Mouse (Mus musculus) CH12.LX (cell line): ENCODE measurements around the gene Cckbr. TPM values are rescaled to one million over a fixed set of nuclear protein-coding genes. Genes with fewer than 3 reads are reported as not detected.

Experiments used
- DNase-seq: peaks from one replicate; pipeline ENCODE4 v3.0.0-alpha.2; 2013; ENCODE audit errors: extremely low read depth
- H3K27ac ChIP-seq: 2 replicates; pipeline ENCODE4 v1.5.1; 2012; ENCODE audit warnings: low read depth, mild to moderate bottlenecking, control low read depth, moderate library complexity; ENCODE audit not compliant: insufficient read depth
- H3K27me3 ChIP-seq: replicated peaks from 2 replicates; pipeline ENCODE3; 2012; ENCODE audit warnings: inconsistent platforms
- H3K36me3 ChIP-seq, 2 experiments: replicated peaks in 1 of 2; 2 replicates each; pipeline versions ENCODE3 to v1.6.1; 2012; ENCODE audit warnings: inconsistent platforms in 1 of 2, low read length in 1 of 2, mild to moderate bottlenecking in 1 of 2, mixed read lengths in 1 of 2, moderate library complexity in 1 of 2; ENCODE audit not compliant: control insufficient read depth in 1 of 2, insufficient read depth in 1 of 2
- H3K4me1 ChIP-seq, 2 experiments: 2 replicates each; pipeline ENCODE4 v1.6.1; 2012; ENCODE audit warnings: inconsistent platforms in 1 of 2, moderate library complexity in 1 of 2; ENCODE audit not compliant: insufficient read depth in 2 of 2, control insufficient read depth in 1 of 2
- H3K4me2 ChIP-seq: 2 replicates; pipeline ENCODE4 v1.6.1; 2012; ENCODE audit warnings: low read depth, mild to moderate bottlenecking, control low read depth; ENCODE audit not compliant: poor library complexity, insufficient read depth, severe bottlenecking
- H3K4me3 ChIP-seq, 3 experiments: fragments of 150-350 bp in 1 of 3; sonication (generic) in 1 of 3; replicated peaks in 1 of 3; 2 replicates each; pipeline versions ENCODE3 to v1.5.1; 2011 to 2012; ENCODE audit warnings: low read depth in 2 of 3, low read length in 2 of 3, mild to moderate bottlenecking in 2 of 3, moderate library complexity in 2 of 3, control low read depth in 1 of 3, improper control_type of control experiment in 1 of 3, inconsistent platforms in 1 of 3, mixed read lengths in 1 of 3; ENCODE audit not compliant: poor library complexity in 1 of 3
- H3K79me2 ChIP-seq: replicated peaks from 2 replicates; pipeline ENCODE4 v1.6.1; 2012; ENCODE audit warnings: mild to moderate bottlenecking, moderate library complexity; ENCODE audit not compliant: control insufficient read depth, poor library complexity, insufficient read depth, severe bottlenecking; ENCODE audit errors: extremely low read depth
- H3K9ac ChIP-seq: 2 replicates; pipeline ENCODE4 v1.6.1; 2012; ENCODE audit warnings: low read depth, mild to moderate bottlenecking, control low read depth, moderate library complexity; ENCODE audit not compliant: insufficient read depth
- H3K9me3 ChIP-seq: replicated peaks from 2 replicates; pipeline ENCODE3; 2012; ENCODE audit warnings: low read length, inconsistent platforms, mixed read lengths
- BHLHE40 ChIP-seq: IDR thresholded peaks from 2 replicates; pipeline ENCODE4 v1.6.1; 2011; ENCODE audit warnings: mild to moderate bottlenecking, low read depth, low read length, improper control_type of control experiment
- CHD1 ChIP-seq: IDR thresholded peaks from 2 replicates; pipeline ENCODE4 v1.6.1; 2012; ENCODE audit warnings: low read depth, low read length, improper control_type of control experiment, inconsistent platforms
- CHD2 ChIP-seq: IDR thresholded peaks from 2 replicates; pipeline ENCODE4 v1.6.1; 2011; ENCODE audit warnings: low read length, improper control_type of control experiment
- CTCF ChIP-seq, 2 experiments: IDR thresholded peaks in 1 of 2; conservative IDR thresholded peaks in 1 of 2; 2 replicates each; pipeline ENCODE4 v1.5.1; 2011 to 2012; ENCODE audit warnings: low read depth in 2 of 2, low read length in 2 of 2, improper control_type of control experiment in 1 of 2, inconsistent platforms in 1 of 2, mild to moderate bottlenecking in 1 of 2, moderate library complexity in 1 of 2
- E2F4 ChIP-seq: IDR thresholded peaks from 2 replicates; pipeline ENCODE4 v1.6.1; 2011; ENCODE audit warnings: low read depth, low read length, improper control_type of control experiment; ENCODE audit not compliant: insufficient replicate concordance
- ELF1 ChIP-seq: IDR thresholded peaks from 2 replicates; pipeline ENCODE4 v1.6.1; 2014; ENCODE audit warnings: low read depth, mild to moderate bottlenecking, inconsistent platforms, low read length, improper control_type of control experiment
- EP300 ChIP-seq: IDR thresholded peaks from 2 replicates; pipeline ENCODE4 v1.6.1; 2011; ENCODE audit warnings: low read length, improper control_type of control experiment
- ETS1 ChIP-seq: conservative IDR thresholded peaks from 2 replicates; pipeline ENCODE4 v1.6.1; 2012; ENCODE audit warnings: low read depth, mild to moderate bottlenecking, inconsistent platforms, low read length, improper control_type of control experiment, moderate library complexity
- GABPA ChIP-seq: IDR thresholded peaks from 2 replicates; pipeline ENCODE4 v1.6.1; 2012; ENCODE audit warnings: low read depth, low read length, improper control_type of control experiment, inconsistent platforms; ENCODE audit not compliant: insufficient replicate concordance
- HCFC1 ChIP-seq: IDR thresholded peaks from 2 replicates; pipeline ENCODE4 v1.6.1; 2012; ENCODE audit warnings: low read depth, mild to moderate bottlenecking, inconsistent platforms, low read length, improper control_type of control experiment
- IRF4 ChIP-seq: IDR thresholded peaks from 2 replicates; pipeline ENCODE4 v1.6.1; 2014; ENCODE audit warnings: low read depth, mild to moderate bottlenecking, inconsistent platforms, low read length, improper control_type of control experiment
- JUN ChIP-seq: IDR thresholded peaks from 2 replicates; pipeline ENCODE4 v1.6.1; 2011; ENCODE audit warnings: low read depth, mild to moderate bottlenecking, low read length, improper control_type of control experiment, moderate library complexity; ENCODE audit not compliant: insufficient read depth
- JUND ChIP-seq: conservative IDR thresholded peaks from 2 replicates; pipeline ENCODE4 v1.6.1; 2011; ENCODE audit warnings: low read depth, low read length, improper control_type of control experiment
- KAT2A ChIP-seq: IDR thresholded peaks from 2 replicates; pipeline ENCODE4 v1.6.1; 2012; ENCODE audit warnings: low read length, improper control_type of control experiment, inconsistent platforms; ENCODE audit not compliant: insufficient replicate concordance
- MAFK ChIP-seq: IDR thresholded peaks from 2 replicates; pipeline ENCODE4 v1.6.1; 2011; ENCODE audit warnings: low read length, improper control_type of control experiment; ENCODE audit not compliant: insufficient replicate concordance
- MAX ChIP-seq: IDR thresholded peaks from 2 replicates; pipeline ENCODE4 v1.6.1; 2011; ENCODE audit warnings: low read length, improper control_type of control experiment
- MAZ ChIP-seq: IDR thresholded peaks from 2 replicates; pipeline ENCODE4 v1.6.1; 2012; ENCODE audit warnings: low read depth, mild to moderate bottlenecking, inconsistent platforms, low read length, improper control_type of control experiment, moderate library complexity
- MEF2A ChIP-seq: IDR thresholded peaks from 2 replicates; pipeline ENCODE4 v1.6.1; 2014; ENCODE audit warnings: low read depth, mild to moderate bottlenecking, inconsistent platforms, low read length, improper control_type of control experiment, borderline replicate concordance
- MXI1 ChIP-seq: IDR thresholded peaks from 2 replicates; pipeline ENCODE4 v1.6.1; 2011; ENCODE audit warnings: mild to moderate bottlenecking, low read depth, low read length, improper control_type of control experiment
- MYC ChIP-seq: IDR thresholded peaks from 2 replicates; pipeline ENCODE4 v1.6.1; 2011; ENCODE audit warnings: low read depth, mild to moderate bottlenecking, improper control_type of control experiment, low read length
- NELFE ChIP-seq: IDR thresholded peaks from 2 replicates; pipeline ENCODE4 v1.6.1; 2011; ENCODE audit warnings: low read depth, low read length, improper control_type of control experiment
- NRF1 ChIP-seq: IDR thresholded peaks from 2 replicates; pipeline ENCODE4 v1.6.1; 2014; ENCODE audit warnings: low read depth, mild to moderate bottlenecking, inconsistent platforms, low read length, improper control_type of control experiment, moderate library complexity
- PAX5 ChIP-seq: IDR thresholded peaks from 2 replicates; pipeline ENCODE4 v1.6.1; 2012; ENCODE audit warnings: low read length, inconsistent platforms, mixed read lengths
- POLR2A ChIP-seq: IDR thresholded peaks from 2 replicates; pipeline ENCODE4 v1.6.1; 2011; ENCODE audit warnings: low read depth, mild to moderate bottlenecking, improper control_type of control experiment, low read length
- POLR2AphosphoS2 ChIP-seq: IDR thresholded peaks from 2 replicates; pipeline ENCODE4 v1.6.1; 2011; ENCODE audit warnings: low read depth, low read length, improper control_type of control experiment
- RAD21 ChIP-seq: IDR thresholded peaks from 2 replicates; pipeline ENCODE4 v1.6.1; 2011; ENCODE audit warnings: low read depth, mild to moderate bottlenecking, low read length, improper control_type of control experiment, moderate library complexity
- RCOR1 ChIP-seq: conservative IDR thresholded peaks from 2 replicates; pipeline ENCODE4 v1.6.1; 2012; ENCODE audit warnings: low read depth, mild to moderate bottlenecking, inconsistent platforms, low read length, improper control_type of control experiment
- SIN3A ChIP-seq: IDR thresholded peaks from 2 replicates; pipeline ENCODE4 v1.6.1; 2012; ENCODE audit warnings: low read length, improper control_type of control experiment, inconsistent platforms
- SMC3 ChIP-seq: IDR thresholded peaks from 2 replicates; pipeline ENCODE4 v1.6.1; 2011; ENCODE audit warnings: low read depth, low read length, improper control_type of control experiment
- TBP ChIP-seq: conservative IDR thresholded peaks from 2 replicates; pipeline ENCODE4 v1.6.1; 2011; ENCODE audit warnings: low read depth, low read length, improper control_type of control experiment
- TCF12 ChIP-seq: IDR thresholded peaks from 2 replicates; pipeline ENCODE4 v1.6.1; 2014; ENCODE audit warnings: low read depth, mild to moderate bottlenecking, inconsistent platforms, low read length, improper control_type of control experiment
- UBTF ChIP-seq: IDR thresholded peaks from 2 replicates; pipeline ENCODE4 v1.6.1; 2012; ENCODE audit warnings: low read depth, mild to moderate bottlenecking, inconsistent platforms, low read length, improper control_type of control experiment, moderate library complexity
- USF1 ChIP-seq: IDR thresholded peaks from 2 replicates; pipeline ENCODE4 v1.6.1; 2014; ENCODE audit warnings: low read depth, mild to moderate bottlenecking, inconsistent platforms, low read length, improper control_type of control experiment
- USF2 ChIP-seq: conservative IDR thresholded peaks from 2 replicates; pipeline ENCODE4 v1.6.1; 2011; ENCODE audit warnings: low read depth, low read length, improper control_type of control experiment
- ZC3H11A ChIP-seq: IDR thresholded peaks from 2 replicates; pipeline ENCODE4 v1.6.1; 2012; ENCODE audit warnings: low read depth, mild to moderate bottlenecking, inconsistent platforms, low read length, improper control_type of control experiment
- ZKSCAN1 ChIP-seq: IDR thresholded peaks from 2 replicates; pipeline ENCODE4 v1.6.1; 2012; ENCODE audit warnings: low read depth, inconsistent platforms, low read length, improper control_type of control experiment, borderline replicate concordance
- ZMIZ1 ChIP-seq: IDR thresholded peaks from 2 replicates; pipeline ENCODE4 v1.6.1; 2012; ENCODE audit warnings: low read depth, mild to moderate bottlenecking, inconsistent platforms, low read length, improper control_type of control experiment
- ZNF384 ChIP-seq: IDR thresholded peaks from 2 replicates; pipeline ENCODE4 v1.6.1; 2012; ENCODE audit warnings: low read depth, low read length, improper control_type of control experiment, inconsistent platforms
- dilution Hi-C: fragments of 300-500 bp; cut with MboI; formaldehyde crosslinking; loops from 2 replicates; pipeline ENCODE4 v1.14.3; 2020; ENCODE audit warnings: low sequenced_read_pairs; ENCODE audit not compliant: extremely low pct_unique_long_range_greater_than_20kb, extremely low pct_ligation_motif_present
- in situ Hi-C: fragments of 300-500 bp; cut with MboI; formaldehyde crosslinking; loops from 3 replicates; pipeline ENCODE4 v1.14.3; 2019; ENCODE audit warnings: low sequenced_read_pairs, low pct_ligation_motif_present, low pct_unique_long_range_greater_than_20kb, mixed read lengths
- polyA plus RNA-seq: library from polyadenylated mRNA; unstranded; fragments of >175 nt; gene quantifications from 2 replicates; pipeline ENCODE4 v1.2.1, GENCODE M21; 2012; ENCODE audit warnings: low read depth; ENCODE audit not compliant: insufficient read length
- total RNA-seq, 2 experiments: library from RNA; depleted of rRNA; stranded (reverse); fragments of 300-350 nt in 1 of 2; fragments of >200 nt in 1 of 2; gene quantifications; 2 replicates each; pipeline ENCODE4 v1.2.3; 2012 to 2014

Cckbr gene
- total and polyA plus RNA-seq, 3 experiments: not detected

DNA sequence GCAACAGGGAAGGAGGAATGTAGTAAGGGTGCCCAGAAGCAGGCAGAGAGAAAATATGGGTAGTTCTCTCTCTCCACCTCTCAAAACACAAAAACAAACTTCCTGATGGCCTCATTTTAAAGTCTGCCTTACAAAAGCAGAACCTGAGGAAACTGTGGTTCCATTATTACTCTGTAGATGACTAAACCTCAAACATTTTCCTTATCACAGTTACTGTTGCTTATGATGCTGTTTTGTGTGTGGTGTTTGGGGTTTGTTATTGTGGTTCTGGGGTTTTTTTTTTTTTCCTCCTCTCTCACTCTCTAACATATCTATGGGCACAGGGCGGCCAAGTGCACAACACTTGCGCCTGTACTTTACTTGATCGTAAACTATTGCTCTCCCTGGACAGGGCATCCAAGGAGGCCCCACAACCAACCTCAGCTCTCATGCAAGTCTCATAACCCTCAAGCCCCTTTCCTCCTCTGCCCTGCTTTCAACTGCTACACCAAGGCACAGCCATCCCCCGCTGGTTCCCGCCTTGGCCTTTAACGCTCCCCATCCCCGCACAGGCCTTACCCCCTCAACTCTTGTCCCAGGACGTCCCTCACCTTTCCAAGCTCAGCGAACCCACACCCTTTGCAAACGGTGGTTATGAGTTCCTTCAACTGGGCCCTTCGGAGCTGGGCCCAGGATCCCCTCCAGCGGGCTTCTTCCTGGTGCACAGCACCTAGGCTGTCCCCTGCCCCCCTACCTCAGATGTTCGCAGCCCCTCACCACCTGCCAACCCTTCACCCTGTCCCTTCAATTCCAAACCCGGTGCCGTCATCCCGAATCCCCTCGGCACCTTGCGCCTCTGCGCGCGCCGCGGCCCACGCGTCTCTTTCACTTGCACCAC lies 26.2 kb upstream of the Cckbr start:
- dilution Hi-C loops (no loop called here), in situ Hi-C loops (no loop called here)
- peak overlapping the region; percentile 65 for H3K4me2 ChIP-seq
- DNase-seq: peak; percentile 71
- peaks cover 0 to 35% of the 10 kb centered on the region in 2 experiments; a peak in 2 of 4 replicates for H3K4me1 ChIP-seq
- H3K9ac ChIP-seq: peak overlapping the region; percentile 59
- H3K36me3 ChIP-seq: no peaks in the 10 kb centered on the region
- H3K27me3 ChIP-seq: peaks cover 20% of the 10 kb centered on the region
- TF ChIP-seq MYC (no peak), POLR2A (no peak), EP300 (peak; percentile 76), USF1 (no peak), POLR2AphosphoS2 (no peak), MXI1 (no peak), RAD21 (no peak), TCF12 (no peak), ETS1 (no peak; the same call in 1 of the 2 replicates), MEF2A (peak; percentile 18; the same call in 1 of the 2 replicates), ZKSCAN1 (no peak), CHD1 (no peak), ZC3H11A (no peak), CTCF (conservative IDR thresholded peaks at IDR 0.05 in 1 of 2, IDR thresholded peaks at IDR 0.05 in 1 of 2; ENCODE audit: low read depth in 2 of 2, low read length in 2 of 2) (no peak), UBTF (0 out of 2 replicates have a peak, but pooled peaks have one; percentile 17), JUND (peak; percentile 85), RCOR1 (0 out of 2 replicates have a peak, but pooled peaks have one; percentile 26), BHLHE40 (peak; percentile 68), SIN3A (0 out of 2 replicates have a peak, but pooled peaks have one; percentile 30), PAX5 (no peak), NELFE (no peak), ELF1 (0 out of 2 replicates have a peak, but pooled peaks have one; percentile 14), ZNF384 (peak; percentile 90), USF2 (no peak), MAX (no peak), KAT2A (no peak), NRF1 (no peak), JUN (peak; percentile 68), MAZ (no peak), CHD2 (no peak), IRF4 (peak; percentile 89), SMC3 (no peak), MAFK (peak; percentile 91), ZMIZ1 (no peak), TBP (no peak), HCFC1 (no peak), GABPA (no peak), E2F4 (no peak)
- no peaks in the 10 kb centered on the region for H3K9me3 ChIP-seq
- H3K4me3 ChIP-seq: peak overlapping the region; percentile 73 to 85 (median 82)
- 0 out of 2 replicates have a peak, but pooled peaks cover 2% of the 10 kb centered on the region for H3K79me2 ChIP-seq
- H3K27ac ChIP-seq: no peak overlapping the region
